Mouse (Mus musculus) MEL (cell line): ENCODE measurements around the gene Kbtbd12. TPM values are rescaled to one million over a fixed set of nuclear protein-coding genes. Genes with fewer than 3 reads are reported as not detected.

Experiments
- DNase-seq: peaks from one replicate; pipeline ENCODE4 v3.0.0; 2011; ENCODE audit warnings: low read depth, low spot score
- H3K27ac ChIP-seq: 2 replicates; pipeline ENCODE4 v1.5.1; 2012; ENCODE audit warnings: low read depth, mild to moderate bottlenecking, control low read depth, low read length, moderate library complexity; ENCODE audit not compliant: control insufficient read depth
- H3K27me3 ChIP-seq, 2 experiments: fragments of 150-350 bp in 1 of 2; sonication (generic) in 1 of 2; 2 replicates each; pipeline ENCODE4 v1.6.1; 2012; ENCODE audit warnings: low read length in 2 of 2, mild to moderate bottlenecking in 2 of 2, improper control_type of control experiment in 1 of 2, moderate library complexity in 1 of 2; ENCODE audit not compliant: insufficient read depth in 2 of 2, control insufficient read depth in 1 of 2
- H3K36me3 ChIP-seq, 2 experiments: 2 replicates each; pipeline ENCODE4 v1.6.1; 2012 to 2014; ENCODE audit warnings: low read length in 2 of 2, improper control_type of control experiment in 1 of 2, inconsistent platforms in 1 of 2, mild to moderate bottlenecking in 1 of 2; ENCODE audit not compliant: insufficient read depth in 2 of 2, control insufficient read depth in 1 of 2
- H3K4me1 ChIP-seq, 2 experiments: fragments of 150-350 bp in 1 of 2; sonication (generic) in 1 of 2; 2 replicates each; pipeline ENCODE4 v1.6.1; 2012; ENCODE audit warnings: low read length in 2 of 2, improper control_type of control experiment in 1 of 2, mild to moderate bottlenecking in 1 of 2; ENCODE audit not compliant: insufficient read depth in 2 of 2, control insufficient read depth in 1 of 2
- H3K4me3 ChIP-seq, 2 experiments: fragments of 150-350 bp in 1 of 2; sonication (generic) in 1 of 2; 2 replicates each; pipeline ENCODE4 v1.5.1; 2012; ENCODE audit warnings: low read depth in 2 of 2, low read length in 2 of 2, mild to moderate bottlenecking in 2 of 2, moderate library complexity in 2 of 2, control low read depth in 1 of 2, improper control_type of control experiment in 1 of 2; ENCODE audit not compliant: control insufficient read depth in 1 of 2, insufficient read depth in 1 of 2
- H3K79me2 ChIP-seq: 2 replicates; pipeline ENCODE4 v1.6.1; 2012; ENCODE audit warnings: mild to moderate bottlenecking, low read length, moderate library complexity; ENCODE audit not compliant: control insufficient read depth, poor library complexity, insufficient read depth
- H3K9ac ChIP-seq: 2 replicates; pipeline ENCODE4 v1.6.1; 2012; ENCODE audit warnings: low read depth, mild to moderate bottlenecking, control low read depth, low read length, moderate library complexity; ENCODE audit not compliant: control insufficient read depth, poor library complexity, severe bottlenecking
- H3K9me3 ChIP-seq: fragments of 150-350 bp; sonication (generic); replicated peaks from 2 replicates; pipeline ENCODE4 v1.6.1; 2012; ENCODE audit warnings: mild to moderate bottlenecking, low read length, improper control_type of control experiment, moderate library complexity; ENCODE audit not compliant: insufficient read depth
- BHLHE40 ChIP-seq: IDR thresholded peaks from 2 replicates; pipeline ENCODE4 v1.6.1; 2012; ENCODE audit warnings: low read depth, mild to moderate bottlenecking, inconsistent platforms, low read length, improper control_type of control experiment, borderline replicate concordance
- CHD1 ChIP-seq: IDR thresholded peaks from 2 replicates; pipeline ENCODE4 v1.6.1; 2012; ENCODE audit warnings: low read depth, mild to moderate bottlenecking, inconsistent platforms, low read length, improper control_type of control experiment
- CTCF ChIP-seq, 3 experiments: IDR thresholded peaks in 2 of 3; conservative IDR thresholded peaks in 1 of 3; 2 replicates each; pipeline ENCODE4 v1.5.1; 2011 to 2012; ENCODE audit warnings: low read length in 3 of 3, low read depth in 2 of 3, mild to moderate bottlenecking in 2 of 3, improper control_type of control experiment in 1 of 3, inconsistent platforms in 1 of 3, mixed read lengths in 1 of 3, moderate library complexity in 1 of 3; ENCODE audit not compliant: control insufficient read depth in 1 of 3, insufficient read depth in 1 of 3, poor library complexity in 1 of 3, severe bottlenecking in 1 of 3
- EP300 ChIP-seq, 2 experiments: IDR thresholded peaks; 2 replicates each; pipeline ENCODE4 v1.6.1; 2011; ENCODE audit warnings: improper control_type of control experiment in 2 of 2, low read length in 2 of 2, low read depth in 1 of 2, mild to moderate bottlenecking in 1 of 2
- ETS1 ChIP-seq: IDR thresholded peaks from 2 replicates; pipeline ENCODE4 v1.6.1; 2012; ENCODE audit warnings: low read depth, mild to moderate bottlenecking, inconsistent platforms, low read length, improper control_type of control experiment, moderate library complexity
- GABPA ChIP-seq: IDR thresholded peaks from 2 replicates; pipeline ENCODE4 v1.6.1; 2012; ENCODE audit warnings: low read depth, mild to moderate bottlenecking, inconsistent platforms, low read length, improper control_type of control experiment, moderate library complexity
- GATA1 ChIP-seq: IDR thresholded peaks from 2 replicates; pipeline ENCODE4 v1.6.1; 2011; ENCODE audit warnings: low read depth, low read length, improper control_type of control experiment
- HCFC1 ChIP-seq: IDR thresholded peaks from 2 replicates; pipeline ENCODE4 v1.6.1; 2012; ENCODE audit warnings: low read depth, mild to moderate bottlenecking, inconsistent platforms, low read length, improper control_type of control experiment, moderate library complexity
- KAT2A ChIP-seq: conservative IDR thresholded peaks from 2 replicates; pipeline ENCODE4 v1.6.1; 2012; ENCODE audit warnings: low read depth, low read length, improper control_type of control experiment, inconsistent platforms
- MYB ChIP-seq: IDR thresholded peaks from 2 replicates; pipeline ENCODE4 v1.6.1; 2011; ENCODE audit warnings: mild to moderate bottlenecking, low read depth, low read length, improper control_type of control experiment
- RAD21 ChIP-seq: IDR thresholded peaks from 2 replicates; pipeline ENCODE4 v1.6.1; 2011; ENCODE audit warnings: mild to moderate bottlenecking, low read depth, low read length, improper control_type of control experiment
- RCOR1 ChIP-seq: IDR thresholded peaks from 2 replicates; pipeline ENCODE4 v1.6.1; 2012; ENCODE audit warnings: low read depth, mild to moderate bottlenecking, inconsistent platforms, low read length, improper control_type of control experiment
- SMC3 ChIP-seq: IDR thresholded peaks from 2 replicates; pipeline ENCODE4 v1.6.1; 2011; ENCODE audit warnings: low read depth, low read length, improper control_type of control experiment
- TBP ChIP-seq: IDR thresholded peaks from 2 replicates; pipeline ENCODE4 v1.8.0; 2011; ENCODE audit warnings: low read depth, low read length, improper control_type of control experiment
- USF1 ChIP-seq: IDR thresholded peaks from 2 replicates; pipeline ENCODE4 v1.6.1; 2014; ENCODE audit warnings: low read depth, mild to moderate bottlenecking, inconsistent platforms, low read length, improper control_type of control experiment, moderate library complexity
- USF2 ChIP-seq, 2 experiments: IDR thresholded peaks; 2 replicates each; pipeline ENCODE4 v1.6.1; 2011 to 2012; ENCODE audit warnings: improper control_type of control experiment in 2 of 2, low read length in 2 of 2, borderline replicate concordance in 1 of 2, inconsistent platforms in 1 of 2, low read depth in 1 of 2, mild to moderate bottlenecking in 1 of 2; ENCODE audit not compliant: insufficient read depth in 1 of 2
- ZKSCAN1 ChIP-seq: IDR thresholded peaks from 2 replicates; pipeline ENCODE4 v1.6.1; 2012; ENCODE audit warnings: low read depth, mild to moderate bottlenecking, inconsistent platforms, low read length, improper control_type of control experiment, moderate library complexity
- polyA plus RNA-seq, 2 experiments: library from polyadenylated mRNA; stranded (reverse) in 1 of 2; unstranded in 1 of 2; fragments of >175 nt in 1 of 2; fragments of >200 nt in 1 of 2; gene quantifications; 2 replicates each; pipeline versions ENCODE4 v1.2.1 to v1.2.4; 2012; ENCODE audit warnings: low replicate concordance in 2 of 2, low read depth in 1 of 2; ENCODE audit not compliant: insufficient read length in 2 of 2, insufficient read depth in 1 of 2, missing spikeins in 1 of 2
- total RNA-seq: library from RNA; depleted of rRNA; stranded (reverse); fragments of 300-350 nt; gene quantifications from 2 replicates; pipeline ENCODE4 v1.2.3, GENCODE M21; 2012

Gene Kbtbd12
- total and polyA plus RNA-seq, 3 experiments = 0.04 TPM; not detected in 2

DNA sequence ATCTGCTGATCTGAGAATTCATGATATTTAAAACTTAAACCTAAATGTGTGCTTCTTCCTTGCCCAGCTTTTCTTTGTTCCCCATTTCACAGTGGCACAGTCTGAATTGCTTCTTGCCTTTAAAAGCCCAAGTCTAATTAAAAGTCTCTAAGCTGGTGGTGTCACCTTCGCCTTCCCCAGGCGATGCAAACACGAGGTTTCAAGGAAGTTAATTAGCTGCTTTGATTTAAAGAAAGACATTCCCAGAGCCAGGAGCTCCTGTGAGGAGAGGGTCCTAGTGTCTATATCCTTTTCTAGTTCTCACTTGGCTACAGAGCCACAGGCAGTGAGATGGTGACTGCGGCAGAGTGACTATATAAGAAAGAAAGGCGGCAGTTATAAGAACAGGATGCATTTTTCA lies 18.2 kb downstream of the Kbtbd12 start:
- no peak overlapping the region for H3K9ac ChIP-seq
- no peaks in the 10 kb centered on the region for H3K79me2 ChIP-seq
- peaks cover 6 to 27% of the 10 kb centered on the region in 2 experiments for H3K27me3 ChIP-seq
- H3K4me3 ChIP-seq = no peak overlapping the region
- H3K27ac ChIP-seq = no peak overlapping the region
- no peak for TF ChIP-seq RCOR1
- no peak for TF ChIP-seq HCFC1
- no peak for TF ChIP-seq ETS1
- TF ChIP-seq EP300 (IDR thresholded peaks at IDR 0.05; ENCODE audit: low read depth in 1 of 2, low read length in 2 of 2) = no peak
- no peak for TF ChIP-seq GABPA
- TF ChIP-seq MYB = no peak
- no peak for TF ChIP-seq ZKSCAN1
- no peak for TF ChIP-seq BHLHE40
- no peaks in the 10 kb centered on the region for H3K4me1 ChIP-seq
- H3K36me3 ChIP-seq = no peaks in the 10 kb centered on the region
- H3K9me3 ChIP-seq = no peaks in the 10 kb centered on the region
- DNase-seq = no peak

DNA sequence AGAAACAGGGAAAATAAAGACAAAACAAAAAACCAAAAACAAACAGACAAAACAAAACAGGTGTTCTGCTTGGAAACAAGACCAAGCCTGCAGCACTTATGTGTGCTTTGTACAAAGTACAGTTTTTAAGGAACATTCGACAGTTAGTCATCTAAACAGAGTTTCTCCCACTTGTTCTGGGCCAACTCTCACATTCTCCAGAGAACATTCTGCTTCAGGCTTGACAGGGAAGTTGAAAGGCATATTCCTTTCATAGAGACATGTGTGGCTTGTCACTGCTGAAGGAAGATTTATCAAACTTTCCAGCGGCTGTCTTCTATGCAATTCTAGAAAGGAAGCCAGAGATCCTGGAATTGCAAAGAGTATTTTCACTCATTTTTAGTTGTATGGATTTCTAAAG lies 22.4 kb downstream of the Kbtbd12 start:
- H3K4me3 ChIP-seq = no peak overlapping the region
- no peaks in the 10 kb centered on the region for H3K4me1 ChIP-seq
- peaks cover 0 to 25% of the 10 kb centered on the region in 2 experiments for H3K27me3 ChIP-seq
- H3K9me3 ChIP-seq = no peaks in the 10 kb centered on the region
- TF ChIP-seq EP300 (IDR thresholded peaks at IDR 0.05; ENCODE audit: low read depth in 1 of 2, low read length in 2 of 2) (no peak), BHLHE40 (no peak)
- no peaks in the 10 kb centered on the region for H3K36me3 ChIP-seq
- DNase-seq = no peak
- no peaks in the 10 kb centered on the region for H3K79me2 ChIP-seq
- no peak overlapping the region for H3K27ac ChIP-seq
- no peak overlapping the region for H3K9ac ChIP-seq

- Histone ChIP-seq H3K27ac (no peak overlapping the region), H3K4me1 (no peaks in the 10 kb centered on the region), H3K36me3 (no peaks in the 10 kb centered on the region), H3K27me3 (peaks cover 11 to 24% of the 10 kb centered on the region in 2 experiments), H3K9me3 (no peaks in the 10 kb centered on the region), H3K79me2 (no peaks in the 10 kb centered on the region), H3K9ac (no peak overlapping the region)
- no peak for DNase-seq
- TF ChIP-seq SMC3 (no peak), RAD21 (no peak), USF2 (IDR thresholded peaks at IDR 0.05; ENCODE audit: borderline replicate concordance in 1 of 2, insufficient read depth in 1 of 2, low read depth in 1 of 2, low read length in 2 of 2) (no peak), MYB (no peak), CHD1 (no peak), TBP (no peak), KAT2A (no peak), ETS1 (no peak), CTCF (IDR thresholded peaks at IDR 0.05 in 2 of 3, conservative IDR thresholded peaks at IDR 0.05 in 1 of 3; ENCODE audit: control insufficient read depth in 1 of 3, insufficient read depth in 1 of 3, low read depth in 2 of 3, low read length in 3 of 3, poor library complexity in 1 of 3, severe bottlenecking in 1 of 3) (no peak), GATA1 (no peak), USF1 (no peak)
- TF ChIP-seq, all 39 proteins: peak for 0
- no peak overlapping the region for H3K4me3 ChIP-seq
These were observed 31.3 kb downstream of the Kbtbd12 start for GRCm38 (mm10) chr6:88606417-88606816.
